Mouse (Mus musculus) G1E (cell line): Measurements from ENCODE around the gene Fcna. TPM values are rescaled to one million over a fixed set of nuclear protein-coding genes. Genes with fewer than 3 reads are reported as not detected.
A peak's percentile ranks its signal among the peaks of the same experiment; 100 is the strongest.

Experiments used
- ATAC-seq: 2 replicates; pipeline ENCODE4 v1.8.0; 2016; ENCODE audit warnings: mild to moderate bottlenecking; ENCODE audit not compliant: insufficient number of reproducible peaks, poor library complexity, low FRiP score, severe bottlenecking; ENCODE audit errors: extremely low read depth
- DNase-seq: peaks from one replicate; pipeline ENCODE4 v3.0.0; 2012; ENCODE audit warnings: low spot score
- H3K27me3 ChIP-seq: 2 replicates; pipeline ENCODE4 v1.6.1; 2012; ENCODE audit warnings: mild to moderate bottlenecking, low read length, inconsistent platforms; ENCODE audit not compliant: insufficient read depth
- H3K36me3 ChIP-seq: replicated peaks from 2 replicates; pipeline ENCODE3; 2012; ENCODE audit warnings: mild to moderate bottlenecking, inconsistent platforms
- H3K4me1 ChIP-seq: 2 replicates; pipeline ENCODE4 v1.6.1; 2012; ENCODE audit warnings: low read depth, low read length, inconsistent platforms, mixed read lengths; ENCODE audit not compliant: insufficient read depth
- H3K4me3 ChIP-seq: 2 replicates; pipeline ENCODE4 v1.5.1; 2012; ENCODE audit warnings: low read depth, mild to moderate bottlenecking, inconsistent platforms, low read length, moderate library complexity, mixed read lengths
- H3K9me3 ChIP-seq: replicated peaks from 2 replicates; pipeline ENCODE4 v1.6.1; 2012; ENCODE audit warnings: inconsistent platforms
- CTCF ChIP-seq: IDR thresholded peaks from 2 replicates; pipeline ENCODE4 v1.5.1; 2012; ENCODE audit warnings: low read depth, low read length, inconsistent platforms, mixed read lengths
- GATA1 ChIP-seq: IDR thresholded peaks from 2 replicates; pipeline ENCODE4 v1.6.1; 2012; ENCODE audit warnings: borderline replicate concordance, low read length, inconsistent platforms, mixed read lengths
- GATA2 ChIP-seq: IDR thresholded peaks from 2 replicates; pipeline ENCODE4 v1.6.1; 2012; ENCODE audit warnings: low read depth, low read length, inconsistent platforms, borderline replicate concordance
- POLR2AphosphoS5 ChIP-seq: IDR thresholded peaks from 2 replicates; pipeline ENCODE4 v1.6.1; 2012; ENCODE audit warnings: low read depth, low read length, inconsistent platforms; ENCODE audit not compliant: insufficient replicate concordance
- TAL1 ChIP-seq: conservative IDR thresholded peaks from 2 replicates; pipeline ENCODE4 v1.6.1; 2012; ENCODE audit warnings: low read depth, low read length, inconsistent platforms, mixed read lengths
- polyA plus RNA-seq: library from polyadenylated mRNA; stranded (reverse); fragments of >175 nt; gene quantifications from 2 replicates; pipeline ENCODE4 v1.2.3, GENCODE M21; 2012
- total RNA-seq, 2 experiments: library from RNA; stranded (forward) in 1 of 2; stranded (reverse) in 1 of 2; fragments of 200-1000 nt in 1 of 2; fragments of >200 nt in 1 of 2; fragmentation: Nextera tagmentation in 1 of 2; gene quantifications; 2 replicates each; pipeline ENCODE4 v1.2.3; 2014 to 2017

Gene Fcna
- total and polyA plus RNA-seq, 3 experiments = not detected

DNA sequence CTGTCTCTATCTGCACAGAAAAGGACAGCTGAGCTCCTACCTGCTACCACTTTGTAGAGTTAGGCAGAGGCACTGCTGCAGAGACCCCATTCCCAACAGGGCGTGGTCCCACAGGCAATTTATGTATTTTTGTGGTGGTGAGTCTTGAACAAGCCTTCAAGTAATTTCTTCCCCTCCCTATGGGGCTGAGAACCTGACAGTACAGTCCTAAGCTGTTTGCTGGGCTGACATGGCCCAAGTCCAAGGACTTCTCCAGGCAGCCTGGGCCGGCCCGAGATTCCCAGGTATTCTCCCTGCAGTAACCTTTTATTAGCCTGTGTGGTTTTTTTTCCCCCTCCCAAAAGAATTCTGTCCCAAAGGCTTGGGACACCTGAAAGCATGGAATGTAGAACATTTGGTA is 43.7 kb downstream of the Fcna start:
- Histone ChIP-seq H3K9me3 (peaks cover 15% of the 10 kb centered on the region), H3K36me3 (peaks cover 74% of the 10 kb centered on the region), H3K27me3 (peaks cover 4% of the 10 kb centered on the region; the same call in 1 of the 2 replicates), H3K4me1 (peaks cover 30% of the 10 kb centered on the region), H3K4me3 (no peak overlapping the region)
- no peak for ATAC-seq
- no peak for DNase-seq
- TF ChIP-seq GATA2 (no peak), TAL1 (no peak), POLR2AphosphoS5 (no peak), GATA1 (no peak)

- Histone ChIP-seq H3K9me3 (peaks cover 21% of the 10 kb centered on the region), H3K27me3 (peaks cover 4% of the 10 kb centered on the region; the same call in 1 of the 2 replicates), H3K4me3 (no peak overlapping the region), H3K4me1 (peaks cover 30% of the 10 kb centered on the region), H3K36me3 (peaks cover 68% of the 10 kb centered on the region)
- DNase-seq = no peak
- ATAC-seq = no peak
- no peak for TF ChIP-seq GATA1
- no peak for TF ChIP-seq POLR2AphosphoS5
- no peak for TF ChIP-seq GATA2
- no peak for TF ChIP-seq CTCF
- TF ChIP-seq TAL1 = no peak
Observed at GRCm38 (mm10) chr2:25583571-25583970, 44.3 kb downstream of the Fcna start.

DNA sequence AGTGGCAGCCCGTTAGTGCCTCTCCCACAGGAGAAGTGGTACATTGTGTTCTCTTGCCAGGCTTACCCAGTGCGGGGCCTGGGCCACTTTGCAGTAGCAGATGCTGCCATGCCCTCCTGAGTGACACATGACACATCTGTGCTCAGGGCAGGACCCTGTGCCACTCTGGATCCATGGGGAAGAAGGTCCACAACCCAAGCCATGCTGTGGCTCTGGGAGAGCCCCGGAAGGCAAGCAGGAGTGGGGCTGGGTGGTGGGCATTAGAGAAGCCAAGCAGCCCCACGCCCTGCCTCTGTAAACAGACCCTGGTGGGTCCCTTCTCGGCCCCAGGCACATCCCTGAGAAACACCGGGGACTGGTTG is 44.7 kb downstream of the Fcna start:
- Histone ChIP-seq H3K36me3 (peaks cover 63% of the 10 kb centered on the region), H3K9me3 (peaks cover 26% of the 10 kb centered on the region), H3K4me3 (no peak overlapping the region), H3K27me3 (peaks cover 4% of the 10 kb centered on the region; the same call in 1 of the 2 replicates), H3K4me1 (peaks cover 28% of the 10 kb centered on the region)
- DNase-seq = no peak
- TF ChIP-seq POLR2AphosphoS5 (no peak), TAL1 (no peak), GATA2 (no peak), GATA1 (no peak), CTCF (no peak)
- no peak for ATAC-seq

GRCm38 (mm10) chr2:25582466-25583119 is 45.2 kb downstream of the Fcna start:
- Histone ChIP-seq H3K27me3 (peaks cover 4% of the 10 kb centered on the region; the same call in 1 of the 2 replicates), H3K4me3 (no peak overlapping the region), H3K4me1 (peaks cover 28% of the 10 kb centered on the region), H3K36me3 (peaks cover 58% of the 10 kb centered on the region), H3K9me3 (peaks cover 31% of the 10 kb centered on the region)
- DNase-seq (no peak), ATAC-seq (no peak)
- TF ChIP-seq CTCF = no peak

DNA sequence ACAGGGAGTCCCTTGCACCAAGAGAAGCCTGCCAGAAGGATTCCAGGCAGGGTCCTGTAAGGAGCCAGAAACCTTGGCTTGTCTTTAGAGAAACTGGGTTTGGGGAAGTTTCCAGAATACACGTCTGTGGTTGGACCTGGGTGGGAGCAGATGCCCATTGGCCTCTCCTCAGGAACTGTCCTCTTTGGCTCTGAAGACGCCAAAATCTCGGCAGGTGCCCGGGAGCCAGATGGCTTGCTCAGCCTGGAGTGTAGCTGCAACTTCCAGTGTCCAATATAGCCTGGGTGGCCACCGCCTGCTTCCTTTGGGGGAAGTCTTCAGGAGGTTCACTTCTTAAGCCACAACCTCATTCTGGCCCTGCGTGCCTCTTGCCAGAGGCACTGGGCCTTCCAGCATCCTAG is 45.9 kb downstream of the Fcna start:
- TF ChIP-seq GATA1 (no peak), CTCF (no peak), TAL1 (no peak), GATA2 (no peak), POLR2AphosphoS5 (no peak)
- peaks cover 4% of the 10 kb centered on the region; the same call in 1 of the 2 replicates for H3K27me3 ChIP-seq
- ATAC-seq (no peak; the same call in 1 of the 2 replicates), DNase-seq (no peak)
- peaks cover 51% of the 10 kb centered on the region for H3K36me3 ChIP-seq
- peaks cover 38% of the 10 kb centered on the region for H3K9me3 ChIP-seq
- no peak overlapping the region for H3K4me3 ChIP-seq
- peaks cover 28% of the 10 kb centered on the region for H3K4me1 ChIP-seq

- H3K36me3 ChIP-seq = peaks cover 46% of the 10 kb centered on the region
- peaks cover 4% of the 10 kb centered on the region; the same call in 1 of the 2 replicates for H3K27me3 ChIP-seq
- DNase-seq = peak; percentile 75
- peaks cover 43% of the 10 kb centered on the region for H3K9me3 ChIP-seq
- ATAC-seq = no peak
- TF ChIP-seq POLR2AphosphoS5 (no peak), CTCF (peak; percentile 79)
- H3K4me3 ChIP-seq = 0 out of 2 replicates have a peak within 1 kb of the TSS, but pooled peaks have one; percentile 18
- peaks cover 28% of the 10 kb centered on the region for H3K4me1 ChIP-seq
Observed at GRCm38 (mm10) chr2:25581294-25581864, 46.5 kb downstream of the Fcna start, which contains the start of gene Ajm1. Ajm1 (minus strand) TSS chr2:25581757.

- Histone ChIP-seq H3K27me3 (peaks cover 4% of the 10 kb centered on the region; the same call in 1 of the 2 replicates), H3K36me3 (peaks cover 39% of the 10 kb centered on the region), H3K4me3 (no peak overlapping the region), H3K4me1 (peaks cover 30% of the 10 kb centered on the region), H3K9me3 (peaks cover 50% of the 10 kb centered on the region)
- no peak for ATAC-seq
- no peak for TF ChIP-seq CTCF
- TF ChIP-seq GATA2 = no peak
- no peak for TF ChIP-seq POLR2AphosphoS5
- TF ChIP-seq GATA1 = no peak
- TF ChIP-seq TAL1 = no peak
- no peak for DNase-seq
Observed at GRCm38 (mm10) chr2:25580621-25581101, 47.2 kb downstream of the Fcna start.
